Mouse (Mus musculus): ENCODE measurements around the gene Edc3.
"Not testable (repeated sequence)": the region's sequence is repeated elsewhere in the genome, so short reads cannot be mapped to it uniquely, and the experiment has no call there.

The Edc3 gene

DNA sequence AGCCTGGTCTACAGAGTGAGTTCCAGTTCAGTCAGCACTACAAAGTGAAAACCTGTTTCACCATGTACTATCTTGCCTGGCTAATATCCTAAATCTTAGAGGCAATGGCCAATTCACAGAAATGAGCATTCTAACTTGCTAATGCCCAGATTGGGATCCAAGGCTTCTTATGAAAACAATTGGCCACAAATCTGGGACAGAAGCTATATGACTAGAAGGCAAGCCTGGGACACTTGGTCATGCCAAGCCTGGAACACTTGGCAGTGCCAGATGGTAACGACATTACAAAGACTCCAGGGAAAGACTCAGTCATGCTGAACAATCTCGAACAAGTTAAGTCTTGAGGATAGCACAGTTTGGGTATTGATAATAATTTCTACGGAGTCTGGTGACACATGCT, 1.8 kb upstream of the Edc3 start:
- DNase-seq (ENCODE audit: low spot score), result no peak

DNA sequence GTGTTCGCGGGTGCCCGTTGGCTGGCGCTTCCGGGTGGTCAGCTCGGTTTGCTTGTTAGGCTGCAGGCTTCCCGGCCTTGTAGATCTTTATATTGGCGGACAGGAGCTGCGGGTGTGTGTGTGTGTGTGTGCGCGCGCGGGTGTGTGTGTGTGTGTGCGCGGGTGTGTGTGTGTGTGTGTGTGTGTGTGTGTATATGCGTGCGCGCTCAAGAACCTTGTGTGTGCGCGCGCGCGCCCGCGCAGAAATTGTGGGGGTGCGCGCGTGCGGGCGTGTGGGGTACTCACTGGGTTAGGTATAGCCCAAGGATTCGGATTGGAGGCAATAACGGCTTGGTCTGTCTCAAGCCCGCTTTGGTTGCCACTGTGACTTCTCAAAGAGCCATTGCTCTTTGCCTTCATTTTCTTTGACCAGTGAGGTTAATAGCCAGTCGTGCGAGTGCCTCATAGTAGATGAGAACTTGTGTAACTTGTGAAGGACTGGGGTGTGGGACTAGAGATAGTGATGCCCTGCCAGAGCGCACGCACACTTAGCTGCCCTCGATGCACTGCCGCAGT, 457 bp downstream of the Edc3 start:
- no peak for DNase-seq (ENCODE audit: low spot score)

DNA sequence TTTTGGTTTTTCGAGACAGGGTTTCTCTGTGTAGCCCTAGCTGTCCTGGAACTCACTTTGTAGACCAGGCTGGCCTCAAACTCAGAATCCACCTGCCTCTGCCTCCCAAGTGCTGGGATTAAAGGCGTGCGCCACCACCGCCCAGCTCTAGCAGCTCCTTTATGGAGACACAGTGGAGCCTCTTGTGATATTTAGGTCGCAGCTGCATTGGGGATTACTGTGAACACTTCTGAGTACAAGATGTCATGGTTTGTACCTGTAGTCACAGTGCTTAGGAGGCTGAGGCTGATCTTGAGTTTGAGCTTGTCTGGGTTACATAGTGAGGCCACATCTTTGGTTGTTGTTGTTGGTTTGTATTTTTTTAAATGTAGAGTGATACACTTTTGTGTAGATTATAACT, 1.9 kb downstream of the Edc3 start:
- DNase-seq (ENCODE audit: low spot score), result not testable (repeated sequence)

DNA sequence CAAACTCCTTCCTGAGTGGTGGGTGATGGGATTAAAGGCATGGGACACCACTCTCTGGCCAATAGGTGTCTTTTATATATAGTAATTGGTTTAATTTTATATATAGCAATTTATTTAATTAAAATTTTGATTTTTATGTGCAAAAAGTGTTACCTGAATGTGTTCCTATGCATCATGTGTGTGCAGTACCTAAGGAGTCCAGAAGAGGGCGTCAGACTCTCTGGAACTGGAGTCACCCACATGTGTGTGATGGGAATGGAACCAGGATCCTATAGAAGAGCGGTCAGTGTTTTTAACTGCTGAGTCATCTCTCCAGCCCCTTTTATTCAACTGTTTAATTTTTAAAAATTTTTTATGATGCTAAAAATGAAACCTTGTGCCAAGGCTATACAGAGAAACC, 3.9 kb downstream of the Edc3 start:
- no peak for DNase-seq (ENCODE audit: low spot score)

DNA sequence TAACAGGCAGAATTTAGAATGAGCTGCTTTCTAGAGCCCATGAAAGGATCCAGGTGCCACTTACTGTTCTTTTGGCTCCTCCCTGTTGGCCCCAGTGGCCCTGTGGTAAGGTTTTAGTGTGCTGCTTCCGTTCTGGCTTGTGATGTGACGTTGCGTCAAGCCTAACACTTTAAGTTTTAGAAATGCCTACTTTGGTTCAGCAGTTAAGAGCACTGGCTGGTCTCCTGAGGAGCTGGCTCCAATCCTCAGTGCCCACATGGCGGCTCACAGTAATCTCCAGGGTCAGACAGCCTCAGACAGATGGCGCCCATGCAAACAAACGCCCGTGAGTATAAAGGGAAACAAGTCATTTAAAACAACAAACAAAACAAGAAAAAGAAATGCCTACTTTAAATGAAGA, 10.1 kb downstream of the Edc3 start:
- no peak for DNase-seq (ENCODE audit: low spot score)

DNA sequence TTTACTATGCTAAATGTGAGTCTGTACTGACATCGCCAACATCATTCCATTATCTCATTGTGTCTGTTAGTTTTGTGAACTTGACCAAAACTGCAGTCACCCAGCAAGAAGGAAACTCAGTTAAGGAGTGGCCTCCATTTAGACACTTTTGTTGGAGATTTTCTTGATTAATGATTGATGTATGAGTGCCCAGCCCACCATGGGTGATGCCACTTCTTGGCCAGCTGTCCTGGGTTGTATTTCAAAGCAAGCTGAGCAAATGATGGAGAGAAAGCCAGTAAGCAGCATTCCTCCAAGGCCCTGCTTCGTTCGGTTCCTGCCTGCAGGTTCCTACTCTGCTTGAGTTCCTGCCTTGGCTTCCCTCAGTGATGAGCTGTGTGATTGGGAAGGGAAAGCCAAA, 12.4 kb downstream of the Edc3 start:
- no peak for DNase-seq (ENCODE audit: low spot score)

DNA sequence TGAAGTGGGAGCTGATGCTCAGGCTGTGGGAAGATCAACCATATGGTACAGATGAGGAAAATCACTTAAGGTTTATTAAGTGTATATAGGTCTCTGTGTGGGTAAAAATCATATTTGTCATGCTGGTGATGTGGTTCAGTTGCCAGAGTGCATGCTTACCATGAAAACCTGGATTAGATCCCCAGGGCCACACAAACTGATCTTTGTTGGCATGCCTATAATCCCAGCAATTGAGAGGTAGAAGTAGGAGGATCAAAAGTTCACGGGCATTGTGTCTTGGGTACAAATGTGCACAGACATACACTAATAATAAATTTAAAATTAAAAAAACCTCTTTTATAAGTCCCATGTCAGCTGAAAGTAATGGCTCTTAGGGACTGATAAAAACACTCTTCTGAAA, 14.0 kb downstream of the Edc3 start:
- no peak for DNase-seq (ENCODE audit: low spot score)

DNA sequence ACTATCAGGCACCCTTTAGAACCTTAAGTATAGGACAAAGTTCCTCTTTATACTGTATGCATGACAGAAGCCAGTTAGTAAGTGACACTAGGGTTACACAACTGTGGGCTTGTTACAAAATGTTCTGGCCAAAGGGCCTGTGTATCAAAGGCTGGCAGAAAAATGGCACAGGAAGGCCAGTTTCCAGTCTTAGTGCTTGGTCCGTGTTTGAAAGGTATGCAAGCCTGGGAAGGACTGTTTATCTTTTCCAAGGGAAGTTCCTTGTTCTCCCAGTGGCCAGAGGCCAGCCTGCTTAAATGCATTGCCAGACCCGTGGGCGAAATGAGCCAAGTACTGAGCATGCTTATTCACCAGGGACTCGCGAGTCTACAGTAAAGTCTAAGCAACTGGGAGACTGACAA, 15.0 kb downstream of the Edc3 start:
- DNase-seq (ENCODE audit: low spot score), result no peak

DNA sequence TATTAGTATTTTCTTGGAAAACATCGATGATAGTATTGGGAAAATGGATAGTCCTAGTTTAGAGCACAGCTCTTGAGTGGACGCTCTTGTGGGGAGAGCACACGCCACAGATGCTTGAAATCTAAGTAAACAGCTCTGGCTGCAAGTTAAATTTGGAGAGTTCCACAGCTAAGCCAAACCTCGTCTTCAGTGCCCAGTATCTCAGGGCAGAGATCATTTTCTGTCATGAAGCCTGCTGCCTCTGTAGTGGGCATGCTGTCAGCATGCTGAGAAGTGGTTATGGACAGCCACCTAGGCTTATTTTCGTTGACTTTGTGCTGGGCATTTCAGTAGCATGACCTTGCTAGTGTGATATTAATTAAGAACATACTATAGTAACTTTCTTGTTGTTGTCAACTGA, 15.5 kb downstream of the Edc3 start:
- DNase-seq (ENCODE audit: low spot score), result no peak

DNA sequence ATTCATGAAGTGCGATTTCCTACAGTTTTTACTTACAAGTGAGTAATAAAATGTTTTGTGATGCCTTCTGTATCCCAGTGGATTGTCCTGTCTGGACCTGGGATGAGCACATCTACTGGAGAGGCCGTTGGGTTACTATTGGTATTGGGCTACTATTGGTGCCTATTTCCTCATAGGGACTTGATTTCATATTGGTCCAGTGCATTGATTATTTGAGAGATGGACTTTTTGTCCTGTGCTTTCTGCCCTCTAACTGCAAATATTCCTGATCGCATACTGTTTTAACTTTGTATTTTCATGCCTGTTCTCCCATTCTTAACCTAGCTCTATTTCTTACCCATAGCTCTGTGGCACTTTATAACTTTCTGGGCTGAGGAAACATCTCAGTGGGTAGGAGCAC, 16.4 kb downstream of the Edc3 start:
- DNase-seq (ENCODE audit: low spot score), result no peak

DNA sequence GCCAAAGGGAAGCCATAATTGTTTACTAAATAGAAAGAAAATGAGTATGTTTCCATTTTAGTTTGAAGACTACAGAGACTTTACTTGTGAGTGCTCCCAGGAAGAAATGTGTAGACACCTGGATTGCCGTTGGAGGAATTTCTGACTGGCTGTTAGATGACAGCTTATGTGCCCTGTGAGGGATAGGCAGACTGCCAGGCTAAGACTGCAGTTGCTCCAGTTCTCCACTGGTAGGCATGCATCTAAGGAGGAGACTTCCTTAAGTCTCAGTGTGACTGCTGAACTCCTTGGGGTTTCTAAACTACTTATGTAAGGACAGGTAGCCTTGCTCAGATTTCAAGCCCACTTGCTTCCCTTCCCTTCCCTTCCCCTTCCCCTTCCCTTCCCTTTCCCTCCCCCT, 20.0 kb downstream of the Edc3 start:
- DNase-seq (ENCODE audit: low spot score), result no peak

DNA sequence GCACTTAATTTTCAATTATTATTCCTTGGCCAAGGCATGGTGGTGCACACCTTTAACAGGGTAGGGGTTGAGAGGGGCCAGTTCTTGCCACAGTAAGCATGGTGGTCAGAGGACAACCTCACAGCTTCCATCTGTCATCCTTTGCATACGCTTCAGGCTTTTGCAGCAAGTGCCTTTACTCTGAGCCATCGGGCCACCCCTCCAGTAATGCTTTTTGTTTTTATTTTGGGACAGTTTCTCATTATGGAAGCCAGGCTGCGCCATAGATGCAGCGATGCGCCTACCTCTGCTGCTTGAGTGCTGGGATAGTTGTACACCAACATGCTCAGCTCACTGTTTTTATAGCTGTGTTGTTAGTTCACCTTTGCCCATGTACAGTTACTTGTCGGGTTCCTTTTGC, 25.3 kb downstream of the Edc3 start:
- DNase-seq (ENCODE audit: low spot score), result no peak

DNA sequence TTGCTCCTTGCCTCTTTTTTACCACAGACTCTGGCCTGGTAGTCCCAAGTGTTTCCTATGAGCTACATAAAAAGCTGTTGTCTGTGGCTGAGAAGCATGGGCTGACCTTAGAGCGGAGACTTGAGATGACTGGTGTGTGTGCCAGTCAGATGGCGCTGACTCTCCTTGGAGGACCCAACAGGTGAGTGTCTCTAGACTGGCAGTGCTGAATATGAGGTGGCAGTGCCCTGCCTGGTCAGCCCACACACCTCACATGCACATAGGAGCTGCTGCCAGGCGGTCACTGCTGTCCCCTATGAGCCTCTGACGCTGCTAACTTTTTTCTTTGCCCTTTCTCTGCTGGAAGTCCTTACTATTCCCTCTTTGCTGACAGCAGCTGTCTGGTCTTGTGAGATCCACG, 31.5 kb downstream of the Edc3 start:
- DNase-seq (ENCODE audit: low spot score), result no peak

DNA sequence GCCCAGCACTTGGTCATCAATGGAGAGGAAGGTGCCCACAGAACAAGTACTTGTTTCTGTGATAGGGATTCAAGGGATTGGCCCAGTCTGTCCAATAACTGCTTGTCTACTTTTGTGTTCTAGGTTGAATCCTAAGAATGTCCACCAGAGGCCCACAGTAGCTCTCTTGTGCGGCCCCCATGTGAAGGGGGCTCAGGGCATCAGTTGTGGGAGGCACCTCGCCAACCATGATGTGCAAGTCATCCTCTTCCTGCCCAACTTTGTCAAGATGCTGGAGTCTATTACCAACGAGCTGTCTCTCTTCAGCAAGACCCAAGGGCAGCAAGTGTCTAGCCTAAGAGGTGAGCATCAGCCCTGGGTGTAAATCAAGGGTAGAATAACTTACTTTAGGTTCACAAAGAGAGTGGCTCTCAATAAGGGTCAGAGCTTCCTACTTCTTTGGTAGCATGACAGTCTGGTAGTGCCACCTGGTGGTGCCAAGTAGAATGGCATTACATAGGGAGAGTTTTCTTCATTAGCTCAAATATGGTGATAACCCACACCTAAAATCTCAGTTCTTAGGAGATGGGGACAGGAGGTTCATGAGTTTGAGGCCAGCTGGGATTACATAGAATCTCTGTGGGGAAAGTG, 36.2 kb downstream of the Edc3 start:
- no peak for DNase-seq (ENCODE audit: low spot score)

DNA sequence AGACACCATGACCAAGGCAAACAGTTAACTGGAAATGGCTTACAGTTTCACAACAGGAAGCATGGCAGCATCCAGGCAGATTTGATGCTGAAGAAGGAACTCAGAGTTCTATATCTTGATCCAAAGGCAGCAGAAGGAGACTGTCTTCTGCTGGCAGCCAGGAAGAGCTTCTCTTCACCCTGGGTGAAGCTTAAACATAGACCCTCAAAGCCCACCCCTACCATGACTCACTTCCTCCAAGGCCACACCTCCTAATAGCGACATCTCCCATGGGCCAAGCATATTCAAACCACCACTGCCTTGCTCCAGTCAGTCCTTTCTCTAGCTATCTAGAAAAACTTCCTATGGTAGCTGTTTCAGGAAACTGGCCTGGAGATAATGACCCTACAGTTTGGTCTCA, 38.7 kb downstream of the Edc3 start:
- DNase-seq (ENCODE audit: low spot score), result no peak

DNA sequence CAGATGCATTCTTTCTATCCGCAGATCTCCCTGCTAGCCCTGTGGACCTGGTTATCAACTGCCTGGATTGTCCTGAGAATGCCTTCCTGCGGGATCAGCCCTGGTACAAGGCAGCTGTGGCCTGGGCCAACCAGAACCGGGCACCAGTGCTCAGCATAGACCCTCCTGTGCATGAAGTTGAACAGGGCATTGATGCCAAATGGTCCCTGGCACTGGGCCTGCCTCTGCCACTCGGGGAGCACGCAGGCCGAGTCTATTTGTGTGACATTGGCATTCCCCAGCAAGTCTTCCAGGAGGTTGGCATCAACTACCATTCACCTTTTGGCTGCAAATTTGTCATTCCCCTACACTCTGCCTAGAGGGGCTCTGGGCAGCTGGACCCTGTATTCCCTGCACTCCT, 39.8 kb downstream of the Edc3 start:
- no peak for DNase-seq (ENCODE audit: low spot score)

DNA sequence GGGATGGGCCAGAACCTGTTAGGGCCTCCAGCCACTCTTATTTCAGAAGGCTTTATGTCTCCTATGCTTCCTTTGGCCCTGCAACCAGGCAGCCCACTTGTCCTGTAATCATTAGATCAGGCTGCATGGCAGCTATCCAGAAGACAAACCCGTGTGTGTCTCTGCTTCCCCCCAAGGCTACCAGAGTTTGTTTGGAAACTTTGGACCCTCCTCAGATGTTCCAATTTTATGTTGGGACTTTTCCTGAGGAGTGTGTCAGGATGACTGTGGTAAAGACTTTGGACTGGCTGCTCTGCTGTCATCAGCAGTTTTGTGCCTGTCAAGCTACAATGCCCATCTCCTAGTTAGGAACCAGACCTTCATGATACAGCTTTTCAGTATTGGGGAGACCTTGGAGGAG, 40.5 kb downstream of the Edc3 start:
- peak; percentile 63 for DNase-seq (ENCODE audit: low spot score)

DNA sequence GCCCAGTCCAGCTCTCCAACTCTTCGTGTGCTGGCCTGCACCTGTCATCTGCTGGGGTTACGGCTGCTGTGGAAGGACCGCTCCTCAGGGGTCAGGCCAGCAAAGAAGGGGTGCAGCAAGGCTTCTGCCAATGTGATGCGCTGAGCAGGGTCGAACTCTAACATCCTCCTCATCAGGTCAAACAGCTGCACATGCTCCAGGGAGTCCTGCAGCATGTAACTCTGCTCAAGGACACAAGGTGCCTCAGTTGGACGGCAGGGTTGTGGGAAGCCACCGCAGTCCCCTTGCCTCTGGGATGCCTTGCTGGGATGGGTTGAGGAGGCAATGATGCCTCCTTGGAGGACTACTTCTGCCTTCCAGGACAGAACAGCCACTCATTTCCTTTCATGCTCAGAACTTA, 42.6 kb downstream of the Edc3 start:
- DNase-seq (ENCODE audit: low spot score), result no peak

DNA sequence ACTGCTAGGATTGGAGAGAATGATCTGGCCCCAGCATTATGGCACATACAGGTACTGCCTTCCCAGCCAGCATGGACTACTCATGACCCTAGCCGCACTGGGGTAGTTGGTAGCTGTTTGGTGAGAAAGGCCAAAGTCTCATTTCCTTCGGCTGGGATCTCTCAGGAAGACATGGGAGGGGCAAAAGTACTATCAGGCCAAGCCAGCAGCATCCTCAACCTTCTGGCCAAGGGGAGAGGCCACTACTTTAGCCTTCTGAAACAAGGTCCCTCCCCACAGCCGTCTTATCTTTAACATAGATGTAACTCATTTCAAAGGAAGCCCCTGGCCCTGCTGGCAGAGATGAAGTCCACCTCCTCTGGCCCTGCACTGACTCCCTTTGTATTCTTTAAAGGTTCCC, 49.2 kb downstream of the Edc3 start:
- peak; percentile 55 for DNase-seq (ENCODE audit: low spot score)

DNA sequence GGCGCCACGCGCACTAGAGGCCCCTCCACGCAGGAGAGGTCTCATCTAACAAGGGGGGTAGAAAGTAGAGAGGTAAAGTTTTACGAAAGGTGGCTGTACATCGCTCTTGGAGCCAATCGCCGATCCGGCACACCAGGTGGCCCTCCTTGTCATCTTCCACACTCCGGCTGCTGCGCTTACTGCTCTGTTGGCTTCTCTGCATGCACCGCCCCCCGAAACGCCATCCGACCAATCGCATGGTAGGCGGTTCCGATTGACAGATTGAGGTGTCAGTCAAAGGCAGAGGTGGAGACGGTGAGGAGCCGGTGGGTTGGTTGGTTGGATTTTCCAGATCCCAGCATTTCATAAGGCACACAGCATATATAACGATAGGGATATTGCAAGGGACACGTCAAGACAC, 50.2 kb downstream of the Edc3 start:
- peak; percentile 49 for DNase-seq (ENCODE audit: low spot score)

DNA sequence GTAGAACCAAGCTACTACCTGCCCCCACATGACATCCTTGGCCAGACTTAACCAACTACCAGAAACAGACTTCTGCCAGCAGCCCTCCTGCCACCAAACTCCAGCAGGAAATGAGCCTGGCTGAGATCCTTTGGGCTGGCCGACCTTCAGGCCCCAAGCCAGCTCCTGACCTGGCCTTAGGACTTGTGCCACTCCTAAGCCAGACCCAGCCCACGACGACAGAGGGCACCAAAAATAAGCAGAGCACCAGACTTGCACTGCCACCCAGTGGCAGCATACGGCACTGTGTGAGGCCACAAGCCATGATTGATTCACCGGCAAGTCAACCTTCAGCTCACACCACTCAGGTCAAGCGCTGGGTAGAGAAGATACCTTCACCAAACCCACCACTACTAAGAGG, 50.9 kb downstream of the Edc3 start:
- DNase-seq (ENCODE audit: low spot score), result peak; percentile 42

DNA sequence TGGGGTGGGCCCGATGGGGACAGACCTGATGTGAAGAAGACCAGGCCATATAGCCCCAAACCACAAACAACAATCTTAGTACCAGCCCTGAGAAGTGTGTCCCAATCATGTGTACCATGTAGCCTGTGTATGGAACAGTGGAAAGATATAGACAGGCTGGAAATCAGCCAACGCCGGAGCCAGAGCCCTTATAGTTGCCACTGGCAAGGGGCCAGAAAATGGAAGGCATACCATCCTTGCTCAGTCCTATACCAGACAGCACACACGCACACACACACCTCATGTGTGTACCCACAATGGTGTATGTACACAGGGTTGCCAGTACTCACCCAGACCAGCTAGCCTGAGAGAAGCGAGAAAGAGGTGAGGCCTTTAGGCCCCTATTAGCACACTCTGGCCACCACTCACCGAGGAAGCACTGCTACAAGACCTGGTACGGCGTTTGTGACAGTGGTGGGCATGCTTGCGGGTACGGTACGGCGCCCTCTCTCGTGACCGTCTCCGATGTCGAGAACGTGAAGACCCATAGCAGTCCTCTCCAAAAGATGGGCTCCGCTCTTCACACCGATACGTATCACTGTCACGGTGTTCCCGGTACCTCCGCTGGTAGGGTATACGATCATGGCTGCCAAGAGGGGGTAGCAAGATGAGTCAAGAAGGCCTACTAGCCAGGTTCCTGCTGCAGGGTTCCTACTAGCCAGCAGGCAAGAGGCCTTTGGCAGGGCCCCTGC, 52.2 kb downstream of the Edc3 start:
- no peak for DNase-seq (ENCODE audit: low spot score)

DNA sequence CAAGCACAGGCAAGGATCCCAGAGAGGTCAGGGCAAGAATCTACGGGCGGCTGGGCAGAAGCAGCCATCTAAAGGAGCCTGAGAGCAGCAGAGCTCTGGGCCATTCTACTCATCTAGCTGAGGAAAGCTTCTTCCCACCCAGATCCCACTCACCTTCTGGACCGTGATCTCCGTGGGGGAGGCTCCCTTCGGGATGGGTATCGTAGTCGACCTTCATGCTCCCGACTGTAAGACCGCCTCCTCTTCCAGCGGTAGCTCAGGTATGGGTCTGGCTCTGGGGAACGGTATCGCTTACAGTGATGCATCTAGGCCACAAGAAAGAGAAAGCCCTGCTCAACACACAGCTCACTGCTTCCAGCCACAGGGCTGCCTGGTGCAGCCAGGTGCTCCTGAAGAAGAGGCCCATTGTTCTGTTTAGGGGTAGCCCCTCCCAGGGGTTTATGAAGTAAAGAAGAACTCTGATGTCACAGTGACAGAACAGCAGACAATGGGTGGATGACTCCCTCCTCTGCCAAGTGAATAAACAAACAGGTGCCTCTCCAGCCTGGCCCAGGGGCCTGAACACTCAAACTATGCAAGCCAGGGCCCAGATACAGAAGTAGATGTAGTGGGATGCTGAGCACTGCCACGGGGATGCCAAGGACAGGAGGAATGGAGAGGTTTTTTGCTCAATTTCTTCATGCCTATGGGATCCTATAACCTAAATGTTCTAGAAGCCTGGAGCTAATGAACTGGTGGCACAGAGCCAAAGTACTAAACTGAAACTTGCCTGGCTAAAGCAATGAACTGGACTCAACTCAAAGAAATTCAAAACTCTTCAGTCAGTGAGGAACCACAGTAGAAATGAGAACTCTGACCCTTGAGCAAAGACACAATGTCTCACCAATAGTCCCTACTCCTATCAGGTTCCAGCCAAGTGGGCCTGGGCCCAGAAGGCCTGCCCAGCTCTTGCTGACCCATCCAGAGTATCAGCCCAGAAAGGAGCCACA, 53.5 kb downstream of the Edc3 start:
- no peak for DNase-seq (ENCODE audit: low spot score)

Measured in yolk sac, embryonic 10.5 days (tissue).